Mouse (Mus musculus) G1E (cell line): Measurements from ENCODE around the gene Ipo13. TPM values are rescaled to one million over a fixed set of nuclear protein-coding genes. Genes with fewer than 3 reads are reported as not detected.

Source experiments
- ATAC-seq: 2 replicates; pipeline ENCODE4 v1.8.0; 2016; ENCODE audit warnings: mild to moderate bottlenecking; ENCODE audit not compliant: insufficient number of reproducible peaks, poor library complexity, low FRiP score, severe bottlenecking; ENCODE audit errors: extremely low read depth
- DNase-seq: peaks from one replicate; pipeline ENCODE4 v3.0.0; 2012; ENCODE audit warnings: low spot score
- H3K27me3 ChIP-seq: 2 replicates; pipeline ENCODE4 v1.6.1; 2012; ENCODE audit warnings: mild to moderate bottlenecking, low read length, inconsistent platforms; ENCODE audit not compliant: insufficient read depth
- H3K36me3 ChIP-seq: replicated peaks from 2 replicates; pipeline ENCODE3; 2012; ENCODE audit warnings: mild to moderate bottlenecking, inconsistent platforms
- H3K4me1 ChIP-seq: 2 replicates; pipeline ENCODE4 v1.6.1; 2012; ENCODE audit warnings: low read depth, low read length, inconsistent platforms, mixed read lengths; ENCODE audit not compliant: insufficient read depth
- H3K4me3 ChIP-seq: 2 replicates; pipeline ENCODE4 v1.5.1; 2012; ENCODE audit warnings: low read depth, mild to moderate bottlenecking, inconsistent platforms, low read length, moderate library complexity, mixed read lengths
- H3K9me3 ChIP-seq: replicated peaks from 2 replicates; pipeline ENCODE4 v1.6.1; 2012; ENCODE audit warnings: inconsistent platforms
- CTCF ChIP-seq: IDR thresholded peaks from 2 replicates; pipeline ENCODE4 v1.5.1; 2012; ENCODE audit warnings: low read depth, low read length, inconsistent platforms, mixed read lengths
- GATA1 ChIP-seq: IDR thresholded peaks from 2 replicates; pipeline ENCODE4 v1.6.1; 2012; ENCODE audit warnings: borderline replicate concordance, low read length, inconsistent platforms, mixed read lengths
- GATA2 ChIP-seq: IDR thresholded peaks from 2 replicates; pipeline ENCODE4 v1.6.1; 2012; ENCODE audit warnings: low read depth, low read length, inconsistent platforms, borderline replicate concordance
- POLR2AphosphoS5 ChIP-seq: IDR thresholded peaks from 2 replicates; pipeline ENCODE4 v1.6.1; 2012; ENCODE audit warnings: low read depth, low read length, inconsistent platforms; ENCODE audit not compliant: insufficient replicate concordance
- TAL1 ChIP-seq: conservative IDR thresholded peaks from 2 replicates; pipeline ENCODE4 v1.6.1; 2012; ENCODE audit warnings: low read depth, low read length, inconsistent platforms, mixed read lengths
- polyA plus RNA-seq: library from polyadenylated mRNA; stranded (reverse); fragments of >175 nt; gene quantifications from 2 replicates; pipeline ENCODE4 v1.2.3, GENCODE M21; 2012
- total RNA-seq, 2 experiments: library from RNA; stranded (forward) in 1 of 2; stranded (reverse) in 1 of 2; fragments of 200-1000 nt in 1 of 2; fragments of >200 nt in 1 of 2; fragmentation: Nextera tagmentation in 1 of 2; gene quantifications; 2 replicates each; pipeline ENCODE4 v1.2.3; 2014 to 2017

Ipo13 gene
- total and polyA plus RNA-seq, 3 experiments: 8.9 to 25.1 (median 18.8) TPM

- DNase-seq (no peak), ATAC-seq (no peak)
- H3K9me3 ChIP-seq: no peaks in the 10 kb centered on the region
- peaks cover 49% of the 10 kb centered on the region for H3K27me3 ChIP-seq
- peaks cover 17% of the 10 kb centered on the region for H3K4me1 ChIP-seq
- TF ChIP-seq CTCF (no peak), POLR2AphosphoS5 (no peak), GATA2 (no peak), TAL1 (no peak), GATA1 (no peak)
- H3K4me3 ChIP-seq: no peak overlapping the region
- H3K36me3 ChIP-seq: peaks cover 11% of the 10 kb centered on the region
Observed at GRCm38 (mm10) chr4:117869317-117869716, 45.5 kb downstream of the Ipo13 start.

- Histone ChIP-seq H3K4me3 (no peak overlapping the region), H3K27me3 (peaks cover 41% of the 10 kb centered on the region), H3K36me3 (peaks cover 15% of the 10 kb centered on the region), H3K9me3 (no peaks in the 10 kb centered on the region), H3K4me1 (peaks cover 17% of the 10 kb centered on the region)
- DNase-seq: no peak
- no peak for ATAC-seq
- TF ChIP-seq GATA1 (no peak), CTCF (no peak), POLR2AphosphoS5 (no peak), TAL1 (no peak), GATA2 (no peak)
Observed at GRCm38 (mm10) chr4:117867823-117868222, 47.0 kb downstream of the Ipo13 start.

- H3K4me1 ChIP-seq: peaks cover 10% of the 10 kb centered on the region
- no peak overlapping the region for H3K4me3 ChIP-seq
- DNase-seq (no peak), ATAC-seq (no peak)
- TF ChIP-seq GATA2 (no peak), TAL1 (no peak), GATA1 (no peak), CTCF (no peak), POLR2AphosphoS5 (no peak)
- H3K27me3 ChIP-seq: peaks cover 36% of the 10 kb centered on the region
- H3K9me3 ChIP-seq: no peaks in the 10 kb centered on the region
- peaks cover 15% of the 10 kb centered on the region for H3K36me3 ChIP-seq
Observed at GRCm38 (mm10) chr4:117867000-117867399, 47.8 kb downstream of the Ipo13 start.

- peaks cover 3% of the 10 kb centered on the region for H3K4me1 ChIP-seq
- no peak for DNase-seq
- H3K36me3 ChIP-seq: peaks cover 15% of the 10 kb centered on the region
- ATAC-seq: no peak
- TF ChIP-seq CTCF (no peak), POLR2AphosphoS5 (no peak), GATA2 (no peak), TAL1 (no peak), GATA1 (no peak)
- H3K9me3 ChIP-seq: no peaks in the 10 kb centered on the region
- peaks cover 26% of the 10 kb centered on the region for H3K27me3 ChIP-seq
- no peak overlapping the region for H3K4me3 ChIP-seq
Observed at GRCm38 (mm10) chr4:117866083-117866482, 48.7 kb downstream of the Ipo13 start.

DNA sequence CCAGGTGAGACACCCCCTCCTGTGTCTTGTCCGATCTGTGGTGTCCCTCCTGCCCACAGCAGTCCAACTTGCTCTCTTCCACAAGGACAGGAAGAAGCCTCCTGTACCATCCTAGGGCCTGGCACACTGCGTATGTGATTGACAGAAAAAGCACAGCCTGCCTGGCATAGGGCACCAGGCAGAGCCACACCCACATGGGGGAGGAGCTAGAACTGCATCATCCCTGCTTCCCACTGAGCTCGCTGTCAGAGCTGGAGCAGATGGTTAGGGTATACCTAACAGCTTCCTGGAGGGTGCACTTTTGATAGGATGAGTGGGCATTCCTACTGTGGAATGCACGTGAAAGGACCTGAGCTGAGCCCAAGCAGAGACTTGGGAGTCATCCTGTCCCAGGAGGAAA is 52.0 kb downstream of the Ipo13 start:
- DNase-seq: no peak
- no peak for ATAC-seq
- H3K9me3 ChIP-seq: no peaks in the 10 kb centered on the region
- peaks cover 12% of the 10 kb centered on the region for H3K36me3 ChIP-seq
- no peak for TF ChIP-seq GATA1
- H3K27me3 ChIP-seq: peaks cover 9% of the 10 kb centered on the region
- H3K4me1 ChIP-seq: no peaks in the 10 kb centered on the region
- no peak overlapping the region for H3K4me3 ChIP-seq

GRCm38 (mm10) chr4:117860570-117860969 is 54.2 kb downstream of the Ipo13 start:
- Histone ChIP-seq H3K4me1 (no peaks in the 10 kb centered on the region), H3K9me3 (no peaks in the 10 kb centered on the region), H3K36me3 (peaks cover 24% of the 10 kb centered on the region), H3K27me3 (peaks cover 17% of the 10 kb centered on the region), H3K4me3 (no peak overlapping the region)
- no peak for DNase-seq
- no peak for TF ChIP-seq GATA2
- no peak for TF ChIP-seq CTCF
- TF ChIP-seq TAL1: no peak
- TF ChIP-seq GATA1: no peak
- TF ChIP-seq POLR2AphosphoS5: no peak
- ATAC-seq: no peak

- H3K27me3 ChIP-seq: peaks cover 29% of the 10 kb centered on the region
- ATAC-seq (no peak), DNase-seq (peak; percentile 42)
- H3K4me1 ChIP-seq: no peaks in the 10 kb centered on the region
- H3K36me3 ChIP-seq: peaks cover 16% of the 10 kb centered on the region
- TF ChIP-seq GATA2: no peak
- no peak for TF ChIP-seq GATA1
- TF ChIP-seq TAL1: no peak
- TF ChIP-seq CTCF: peak; percentile 55
- no peak overlapping the region for H3K4me3 ChIP-seq
- H3K9me3 ChIP-seq: no peaks in the 10 kb centered on the region
Observed at GRCm38 (mm10) chr4:117858794-117859193, 56.0 kb downstream of the Ipo13 start.
